Mouse (Mus musculus) spleen, adult 2 months (tissue): ENCODE data around the gene Ralgapb.

Experiments
- CTCF ChIP-seq: fragments of 200-500 bp; IDR thresholded peaks from 2 replicates; pipeline ENCODE4 v1.5.1; 2011; ENCODE audit warnings: mild to moderate bottlenecking, inconsistent platforms; ENCODE audit not compliant: insufficient read depth, insufficient read length, insufficient replicate concordance; ENCODE audit errors: extremely low read depth
- POLR2A ChIP-seq: fragments of 200-500 bp; IDR thresholded peaks from 2 replicates; pipeline ENCODE4 v1.6.1; 2011; ENCODE audit warnings: low read depth, low read length, inconsistent platforms

DNA sequence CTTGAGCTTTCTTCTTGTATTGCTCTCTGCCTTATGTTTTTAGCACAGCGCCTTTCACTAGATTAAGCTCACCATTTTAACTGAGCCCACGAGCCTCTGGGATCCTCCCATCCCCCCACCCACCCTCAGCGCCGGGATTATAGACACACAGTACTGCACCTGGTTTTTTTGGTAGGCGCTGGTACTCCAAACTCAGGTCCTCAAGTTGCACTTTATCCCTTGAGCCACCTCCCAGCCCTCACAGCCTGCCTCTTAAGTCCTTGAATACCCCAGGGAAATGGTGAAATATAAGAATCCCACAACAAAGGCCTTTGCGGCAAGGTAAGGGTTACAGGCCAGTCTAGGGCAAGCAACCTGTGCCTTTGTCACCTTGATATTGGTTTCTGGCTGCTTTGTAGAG lies 110.2 kb downstream of the Ralgapb start:
- TF ChIP-seq POLR2A (no peak), CTCF (no peak)
